Mouse (Mus musculus) hindbrain, postnatal 0 days (tissue): Measurements from ENCODE around the gene Map3k15. TPM values are rescaled to one million over a fixed set of nuclear protein-coding genes. Genes with fewer than 3 reads are reported as not detected.

ENCODE experiments used
- ATAC-seq: fragments of 200-750 bp; cut with Nextera tagmentation; 2 replicates; pipeline ENCODE4 v1.8.0; 2017; ENCODE audit warnings: mild to moderate bottlenecking, moderate TSS enrichment, moderate library complexity
- DNase-seq: peaks from one replicate; pipeline ENCODE4 v3.0.0-alpha.2; 2015; ENCODE audit warnings: low spot score
- H3K27ac ChIP-seq: fragments of 300-500 bp; sonication (generic); 2 replicates; pipeline ENCODE4 v1.5.1; 2014; ENCODE audit warnings: mild to moderate bottlenecking
- H3K27me3 ChIP-seq: fragments of 300-500 bp; sonication (generic); 2 replicates; pipeline ENCODE4 v1.6.1; 2014; ENCODE audit warnings: low read length, mixed read lengths; ENCODE audit not compliant: insufficient read depth
- H3K36me3 ChIP-seq: fragments of 300-500 bp; sonication (generic); 2 replicates; pipeline ENCODE4 v1.6.1; 2014; ENCODE audit warnings: low read length, mixed read lengths; ENCODE audit not compliant: insufficient read depth
- H3K4me1 ChIP-seq: fragments of 300-500 bp; sonication (generic); 2 replicates; pipeline ENCODE4 v1.6.1; 2014; ENCODE audit warnings: antibody characterized with exemption, low read length, mixed read lengths; ENCODE audit not compliant: insufficient read depth
- H3K4me2 ChIP-seq: fragments of 300-500 bp; sonication (generic); 2 replicates; pipeline ENCODE4 v1.6.1; 2014; ENCODE audit warnings: low read depth, mild to moderate bottlenecking, low read length, moderate library complexity, mixed read lengths
- H3K4me3 ChIP-seq: fragments of 300-500 bp; sonication (generic); 2 replicates; pipeline ENCODE4 v1.5.1; 2014; ENCODE audit warnings: low read length
- H3K9ac ChIP-seq: fragments of 300-500 bp; sonication (generic); replicated peaks from 2 replicates; pipeline ENCODE4 v1.6.1; 2014; ENCODE audit warnings: mild to moderate bottlenecking, low read length, moderate library complexity, mixed read lengths
- H3K9me3 ChIP-seq: fragments of 300-500 bp; sonication (generic); 2 replicates; pipeline ENCODE4 v1.6.1; 2016; ENCODE audit warnings: low read length, mixed read lengths
- CTCF ChIP-seq: IDR thresholded peaks from 2 replicates; pipeline ENCODE4 v1.5.1; 2016; ENCODE audit warnings: antibody characterized with exemption, control low read depth, low read depth
- WGBS: fragments of 180-500 bp; shearing (Covaris S2); extraction: QIAGEN DNeasy Blood & Tissue Kit; methylation state at CpG from one replicate; pipeline ENCODE4 v1.1.7; 2014; 5-methylcytosine and 5-hydroxymethylcytosine counted together
- polyA plus RNA-seq: library from polyadenylated mRNA; unstranded; fragments of >200 nt; fragmentation: Nextera tagmentation; extraction: Ambion mirVana; gene quantifications from 2 replicates; pipeline ENCODE4 v1.2.1, GENCODE M21; 2015
- total RNA-seq: library from RNA; depleted of rRNA; stranded (reverse); fragments of >200 nt; gene quantifications from 2 replicates; pipeline ENCODE4 v1.2.3, GENCODE M21; 2014; rRNA removed

The Map3k15 gene
- total and polyA plus RNA-seq, 2 experiments from 2014 or later: 0.25 to 1.6 TPM

GRCm38 (mm10) chrX:160146806-160147205 is 158.6 kb downstream of the Map3k15 start:
- H3K27me3 ChIP-seq: no peaks in the 10 kb centered on the region
- TF ChIP-seq CTCF: no peak
- H3K4me3 ChIP-seq: no peak overlapping the region
- H3K27ac ChIP-seq: no peak overlapping the region
- no peak overlapping the region for H3K4me2 ChIP-seq
- H3K9ac ChIP-seq: no peak overlapping the region
- H3K9me3 ChIP-seq: no peaks in the 10 kb centered on the region
- WGBS: 79% methylated on average over 4 of the region's 4 CpGs
- no peaks in the 10 kb centered on the region for H3K4me1 ChIP-seq
- DNase-seq (no peak), ATAC-seq (no peak)
- H3K36me3 ChIP-seq: no peaks in the 10 kb centered on the region

- no peak for TF ChIP-seq CTCF
- no peak overlapping the region for H3K9ac ChIP-seq
- H3K4me3 ChIP-seq: no peak overlapping the region
- H3K27me3 ChIP-seq: no peaks in the 10 kb centered on the region
- no peaks in the 10 kb centered on the region for H3K4me1 ChIP-seq
- ATAC-seq (no peak), DNase-seq (no peak)
- 85% methylated on average over 3 of the region's 3 CpGs for WGBS
- no peak overlapping the region for H3K27ac ChIP-seq
- H3K36me3 ChIP-seq: no peaks in the 10 kb centered on the region
- H3K9me3 ChIP-seq: no peaks in the 10 kb centered on the region
- no peak overlapping the region for H3K4me2 ChIP-seq
Observed at GRCm38 (mm10) chrX:160147406-160147805, 159.2 kb downstream of the Map3k15 start.

GRCm38 (mm10) chrX:160148859-160149258 is 160.6 kb downstream of the Map3k15 start:
- Histone ChIP-seq H3K27ac (no peak overlapping the region), H3K9ac (no peak overlapping the region), H3K9me3 (no peaks in the 10 kb centered on the region), H3K4me1 (no peaks in the 10 kb centered on the region), H3K27me3 (no peaks in the 10 kb centered on the region), H3K4me3 (no peak overlapping the region), H3K36me3 (no peaks in the 10 kb centered on the region), H3K4me2 (no peak overlapping the region)
- no peak for DNase-seq
- TF ChIP-seq CTCF: no peak
- 87% methylated on average over 3 of the region's 3 CpGs for WGBS
- no peak for ATAC-seq

GRCm38 (mm10) chrX:160153147-160153815 is 165.0 kb downstream of the Map3k15 start:
- Histone ChIP-seq H3K4me3 (no peak overlapping the region), H3K9me3 (no peaks in the 10 kb centered on the region), H3K27me3 (no peaks in the 10 kb centered on the region), H3K27ac (no peak overlapping the region), H3K9ac (no peak overlapping the region), H3K36me3 (no peaks in the 10 kb centered on the region), H3K4me1 (no peaks in the 10 kb centered on the region), H3K4me2 (no peak overlapping the region)
- peak; percentile 71 for TF ChIP-seq CTCF
- DNase-seq: peak; percentile 56
- no peak for ATAC-seq
- 61% methylated on average over 4 of the region's 4 CpGs for WGBS

- no peak overlapping the region for H3K9ac ChIP-seq
- H3K4me1 ChIP-seq: no peaks in the 10 kb centered on the region
- no peaks in the 10 kb centered on the region for H3K9me3 ChIP-seq
- H3K36me3 ChIP-seq: no peaks in the 10 kb centered on the region
- ATAC-seq (no peak), DNase-seq (no peak)
- no peak for TF ChIP-seq CTCF
- no peaks in the 10 kb centered on the region for H3K27me3 ChIP-seq
- no peak overlapping the region for H3K4me2 ChIP-seq
- no peak overlapping the region for H3K4me3 ChIP-seq
- no peak overlapping the region for H3K27ac ChIP-seq
- WGBS: 90% methylated on average over 3 of the region's 3 CpGs
Observed at GRCm38 (mm10) chrX:160164259-160164658, 176.0 kb downstream of the Map3k15 start.

GRCm38 (mm10) chrX:160166246-160166985 is 178.2 kb downstream of the Map3k15 start:
- H3K4me1 ChIP-seq: no peaks in the 10 kb centered on the region
- H3K27me3 ChIP-seq: no peaks in the 10 kb centered on the region
- H3K4me3 ChIP-seq: no peak overlapping the region
- H3K4me2 ChIP-seq: no peak overlapping the region
- no peak for TF ChIP-seq CTCF
- DNase-seq: no peak
- H3K36me3 ChIP-seq: no peaks in the 10 kb centered on the region
- no peaks in the 10 kb centered on the region for H3K9me3 ChIP-seq
- H3K27ac ChIP-seq: no peak overlapping the region
- WGBS: 36% methylated on average over 6 of the region's 6 CpGs
- peak; percentile 45; the same call in 1 of the 2 replicates for ATAC-seq
- no peak overlapping the region for H3K9ac ChIP-seq

GRCm38 (mm10) chrX:160170150-160170549 is 181.9 kb downstream of the Map3k15 start:
- ATAC-seq: no peak
- no peaks in the 10 kb centered on the region for H3K9me3 ChIP-seq
- 12% methylated on average over 2 of the region's 3 CpGs for WGBS

More at GRCm38 (mm10) chrX:160170150-160170549, 181.9 kb downstream of the Map3k15 start:
- Histone ChIP-seq H3K36me3 (no peaks in the 10 kb centered on the region), H3K4me1 (no peaks in the 10 kb centered on the region), H3K4me3 (no peak overlapping the region), H3K27me3 (no peaks in the 10 kb centered on the region), H3K9ac (no peak overlapping the region), H3K27ac (no peak overlapping the region), H3K4me2 (no peak overlapping the region)
- TF ChIP-seq CTCF: peak; percentile 74
- DNase-seq: peak; percentile 69

Other genes with a start within 250 kb of the Map3k15 start
- 145 and 150 TPM in 2 replicates for gene Pdha1, start 150.0 kb downstream of the Map3k15 start, total RNA-seq
- 201 and 207 TPM in 2 replicates for gene Pdha1, start 150.0 kb downstream of the Map3k15 start, polyA plus RNA-seq